Mouse (Mus musculus) brain, adult 2 months (tissue): Measurements from ENCODE around the gene Arid5b.

ENCODE experiments used
- DNase-seq: peaks from one replicate; pipeline ENCODE4 v3.0.0; 2011; ENCODE audit warnings: low read depth, low spot score

Arid5b gene

DNA sequence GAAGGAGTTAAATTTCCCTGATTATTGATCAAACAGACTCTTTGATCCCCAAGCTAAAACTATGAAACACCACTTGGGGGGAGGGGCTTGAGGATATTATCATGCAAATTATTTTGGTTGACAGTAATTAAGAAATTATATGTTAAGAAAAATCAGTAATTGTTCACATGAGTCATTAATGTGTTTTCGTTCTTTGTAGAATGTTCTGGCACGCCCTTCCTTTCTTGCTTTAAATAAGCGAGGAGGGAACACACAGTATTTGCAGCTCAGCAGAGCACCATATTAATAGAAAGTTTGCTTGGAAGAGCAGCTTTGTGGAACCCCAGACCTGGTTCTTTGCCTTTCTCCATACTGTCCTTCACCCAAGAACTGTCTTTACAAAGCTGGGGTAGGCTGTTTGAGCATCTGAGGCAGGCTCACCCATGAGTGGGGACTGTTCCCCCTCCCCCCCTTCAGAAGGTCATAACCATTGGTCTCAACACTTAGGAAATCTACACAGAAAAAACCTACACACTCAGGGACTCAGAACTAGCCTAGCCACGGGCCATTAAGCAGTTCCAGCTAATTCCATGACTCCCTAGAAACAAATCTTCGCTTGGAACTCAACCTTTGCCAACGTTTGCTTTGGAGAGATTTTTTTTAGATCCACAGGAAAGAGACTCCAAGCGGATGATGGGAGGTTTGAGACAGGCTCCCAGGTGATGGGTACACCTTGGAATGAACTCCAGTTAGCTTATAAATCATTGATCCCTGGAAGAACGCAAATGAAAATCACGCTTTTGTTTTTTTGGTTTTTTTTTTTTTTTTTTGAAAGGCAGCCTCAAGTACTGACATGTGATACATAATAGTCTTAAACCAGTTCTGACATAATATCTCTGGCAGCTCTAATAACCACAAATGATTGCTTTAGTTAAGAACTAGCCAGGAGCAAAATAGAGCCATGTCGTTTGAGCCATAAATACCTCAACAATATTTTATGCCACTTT lies 112.5 kb downstream of the Arid5b start:
- DNase-seq = peak; percentile 66

DNA sequence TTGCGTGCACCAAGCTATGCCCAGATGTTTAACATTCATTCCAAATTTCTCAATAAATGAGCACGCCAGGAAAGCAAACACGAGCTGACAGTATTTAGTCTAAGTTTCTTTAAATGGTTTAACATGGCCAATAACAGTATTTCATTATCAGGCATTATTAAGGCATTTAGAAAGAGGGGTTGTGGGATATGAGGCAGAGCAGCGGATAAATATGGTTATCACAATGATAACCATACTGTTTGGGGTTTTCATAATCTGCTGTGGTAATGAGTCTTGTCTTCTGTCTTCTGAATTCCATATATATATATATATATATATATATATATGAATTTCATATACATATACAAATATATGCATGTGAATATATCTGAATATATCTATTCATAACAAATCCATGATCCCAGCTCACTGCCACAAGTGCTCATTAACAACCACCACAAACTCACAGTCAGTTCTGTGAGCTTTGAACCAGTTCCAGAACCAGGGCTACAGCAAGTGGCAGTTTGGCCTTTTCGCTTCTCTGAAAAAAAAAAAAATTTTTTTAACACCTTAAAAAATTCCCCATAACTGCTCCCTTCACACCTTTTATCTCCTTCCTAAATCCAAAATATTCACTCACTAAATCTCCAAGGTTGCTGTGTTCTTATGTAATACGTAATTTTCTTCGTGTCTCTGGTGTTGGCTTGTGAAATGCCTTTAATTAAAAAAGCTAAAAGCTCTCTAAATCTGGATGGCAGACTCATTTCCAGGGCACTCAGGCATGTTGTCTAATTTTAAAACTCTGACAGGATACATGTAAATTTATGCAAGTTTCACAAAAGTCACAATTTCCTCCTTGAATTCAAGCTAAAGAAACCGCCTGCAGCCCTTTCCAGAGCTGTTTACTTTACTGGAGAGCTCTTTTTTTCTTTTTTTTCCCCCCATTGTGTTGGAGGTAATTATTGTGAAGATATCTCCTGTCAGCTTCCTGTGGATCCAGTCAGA lies 113.5 kb downstream of the Arid5b start:
- DNase-seq = peak; percentile 81

DNA sequence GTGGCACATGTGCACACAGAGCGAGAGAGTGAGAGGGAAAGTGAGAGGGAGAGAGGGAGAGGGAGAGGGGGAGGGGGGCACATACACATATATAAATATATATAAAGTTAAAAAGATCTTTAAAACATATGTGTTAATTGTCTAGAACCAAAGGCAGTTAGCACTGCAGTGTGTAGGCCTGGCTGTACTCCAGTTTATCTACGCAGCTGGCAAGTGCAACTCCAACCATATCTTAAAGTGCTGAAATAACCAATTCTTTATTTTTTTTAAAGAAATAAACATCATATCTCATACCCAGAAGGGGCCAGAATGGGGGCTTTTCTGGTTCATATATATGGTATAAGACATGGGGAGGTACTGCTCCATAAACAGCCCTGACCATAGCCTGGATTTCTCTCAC lies 114.4 kb downstream of the Arid5b start:
- DNase-seq = no peak

DNA sequence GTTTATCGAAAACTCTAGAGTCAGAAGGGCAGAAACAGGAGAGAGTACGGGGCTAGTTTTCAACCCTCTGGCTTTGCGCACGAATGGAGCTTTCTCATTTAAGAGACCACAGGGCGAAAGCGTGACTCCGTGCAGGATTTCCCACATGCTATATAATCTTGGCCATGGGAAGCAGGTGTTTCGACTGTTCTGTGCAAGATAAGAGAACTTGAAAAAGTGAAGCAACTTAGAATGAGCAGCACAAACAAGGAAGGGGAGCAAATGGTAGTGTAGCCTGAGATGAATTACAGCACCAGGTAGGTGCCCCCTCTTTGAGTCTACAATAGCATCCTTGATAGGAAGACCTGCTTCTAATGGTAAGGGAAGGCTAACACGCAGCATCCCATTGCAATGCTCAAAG lies 118.8 kb downstream of the Arid5b start:
- no peak for DNase-seq

DNA sequence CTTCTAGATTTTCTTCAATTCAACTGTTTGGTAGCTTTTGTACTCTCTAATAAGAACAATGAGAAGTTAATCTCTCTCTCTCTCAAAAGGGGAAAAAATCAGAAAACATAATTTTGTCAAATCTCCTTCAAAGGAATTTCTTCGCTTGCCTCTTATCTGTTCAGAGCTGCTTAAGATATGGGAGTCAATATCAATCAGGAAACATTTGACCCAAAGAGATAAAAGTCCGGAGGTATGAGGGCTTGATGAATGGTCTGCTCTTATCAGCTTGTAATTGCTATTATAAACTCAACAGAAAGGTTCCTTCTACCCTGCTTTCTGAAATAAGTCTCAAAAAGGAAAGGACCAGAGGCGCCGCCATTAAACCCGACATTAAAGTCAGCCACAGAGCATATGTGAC lies 120.0 kb downstream of the Arid5b start:
- DNase-seq = no peak

DNA sequence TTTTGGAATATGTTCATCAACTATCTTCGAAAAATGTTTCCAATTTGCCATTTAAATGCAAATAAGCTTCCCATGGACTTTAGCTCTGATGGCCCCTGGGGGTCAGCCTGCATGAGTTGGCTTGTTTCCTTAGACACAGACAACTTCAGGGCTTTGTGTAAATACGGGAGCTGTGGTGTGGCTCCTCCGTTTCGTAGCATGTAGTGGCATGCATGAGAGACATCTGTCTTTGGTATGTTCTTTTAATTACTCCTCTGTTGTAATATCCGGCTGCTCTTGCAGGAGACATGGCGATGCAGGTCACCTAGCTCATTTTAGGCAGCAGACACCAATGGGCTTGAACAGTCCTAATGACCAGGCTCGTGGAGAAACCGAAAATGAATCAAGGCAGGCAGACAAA lies 121.0 kb downstream of the Arid5b start:
- no peak for DNase-seq

DNA sequence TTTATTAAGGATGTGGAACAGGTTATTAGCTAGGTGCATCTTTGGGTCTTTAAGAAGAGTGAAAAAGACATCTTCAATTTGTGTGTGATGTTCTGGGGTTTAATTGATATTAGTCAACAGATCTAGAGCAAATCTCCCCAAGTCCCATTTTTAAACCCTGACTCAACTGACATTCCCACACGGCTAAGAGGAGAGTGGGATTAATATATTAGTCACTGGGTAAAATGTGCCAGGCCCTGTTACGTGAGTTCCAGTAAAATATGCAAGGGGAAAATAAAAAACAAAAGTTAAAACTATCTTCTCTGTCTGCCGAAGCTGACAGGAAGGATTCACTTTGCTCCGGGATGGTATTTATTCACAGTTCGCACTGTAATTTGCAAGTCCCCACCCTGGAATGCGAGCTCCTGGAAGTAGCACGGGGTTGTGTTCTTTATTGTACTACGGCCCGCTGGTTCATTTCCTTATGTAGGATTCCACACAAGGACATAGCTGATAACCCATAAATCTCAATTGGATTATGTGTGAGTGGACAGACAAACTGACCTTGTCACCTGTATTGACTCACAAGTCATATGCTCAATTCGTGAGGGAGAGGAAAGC lies 121.8 kb downstream of the Arid5b start:
- no peak for DNase-seq

DNA sequence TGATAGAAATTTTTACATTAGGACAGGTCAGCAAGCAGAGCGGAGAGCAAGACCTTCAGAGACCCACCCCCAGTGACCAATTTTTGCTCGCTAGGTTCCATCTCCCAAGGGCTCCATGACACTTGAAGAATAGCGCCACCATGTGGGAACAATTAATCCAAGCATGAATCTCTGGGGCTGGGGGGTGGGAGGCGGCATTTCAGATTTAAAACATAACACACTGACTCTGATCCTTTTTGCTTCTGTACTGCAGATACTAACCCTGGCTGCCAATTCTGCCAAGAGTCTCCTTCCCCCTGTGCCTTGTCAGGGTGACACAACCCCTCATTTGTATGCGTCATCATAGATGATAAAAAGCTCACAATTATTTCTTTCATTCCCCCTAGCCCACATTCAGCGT lies 122.4 kb downstream of the Arid5b start:
- DNase-seq = peak; percentile 38

DNA sequence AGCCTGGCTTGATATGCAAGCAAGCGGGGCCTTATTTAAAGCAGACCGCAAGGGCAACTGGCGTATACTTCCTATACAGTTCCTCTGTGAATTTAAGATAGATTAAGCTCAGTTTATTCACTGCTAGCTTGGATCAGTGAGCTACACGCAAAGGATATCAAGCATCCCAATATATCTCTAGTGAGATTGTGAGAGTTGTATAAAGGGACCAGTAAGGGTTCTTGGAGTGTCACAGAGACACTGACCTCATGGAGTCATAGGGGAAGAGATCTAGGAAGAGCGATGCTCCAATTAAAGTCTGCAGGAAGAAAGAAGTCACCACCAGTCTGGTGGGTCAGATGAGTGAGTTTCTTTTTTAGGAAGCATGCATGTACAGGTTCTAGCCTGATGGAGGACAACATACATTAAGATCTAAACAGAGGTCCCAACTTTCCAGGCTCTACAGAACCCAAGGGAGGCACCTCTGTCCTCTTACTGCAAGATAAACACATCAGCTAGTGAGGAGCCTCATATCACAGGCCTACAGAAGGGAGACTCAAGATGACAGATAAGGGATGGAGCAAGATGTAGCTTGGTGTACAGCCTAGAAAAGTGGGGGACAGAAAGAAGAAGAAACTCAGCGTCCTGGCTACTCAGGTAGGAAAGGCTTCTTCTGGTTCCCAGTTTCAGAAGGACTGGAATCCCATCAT lies 123.0 kb downstream of the Arid5b start:
- DNase-seq = no peak

DNA sequence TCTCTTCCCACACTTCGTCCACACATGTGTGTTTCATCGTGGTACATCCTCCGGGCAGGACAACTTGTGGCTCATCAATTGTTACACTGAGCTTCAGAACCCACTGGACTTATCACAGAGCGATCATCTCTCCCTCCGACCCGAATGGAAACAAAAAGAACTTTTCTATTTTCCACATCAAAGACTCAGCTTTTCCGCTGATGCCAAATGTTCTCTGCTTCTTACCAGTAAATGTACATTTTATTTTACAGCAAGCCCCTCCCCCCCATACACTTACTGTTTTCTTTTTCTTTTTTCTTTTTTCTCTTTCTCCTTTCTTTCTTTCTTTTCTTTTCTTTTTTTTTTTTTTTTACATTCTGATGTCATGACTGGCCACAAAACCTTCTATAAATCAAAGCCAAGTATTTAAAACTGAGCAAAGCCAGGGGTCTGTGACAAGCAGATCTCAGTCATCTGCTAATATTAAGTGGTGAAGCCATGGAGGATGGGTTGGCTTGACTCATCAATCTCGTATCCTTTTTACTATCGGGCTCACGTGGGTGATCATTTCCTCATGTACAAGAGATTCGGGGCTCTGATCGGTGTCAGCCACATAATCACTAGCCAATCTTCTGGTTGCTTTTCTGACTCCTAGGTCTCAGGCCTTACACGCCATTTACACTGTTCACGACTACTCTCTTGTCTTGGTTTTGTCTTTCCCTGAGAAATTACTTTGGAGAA lies 124.3 kb downstream of the Arid5b start:
- DNase-seq = no peak

DNA sequence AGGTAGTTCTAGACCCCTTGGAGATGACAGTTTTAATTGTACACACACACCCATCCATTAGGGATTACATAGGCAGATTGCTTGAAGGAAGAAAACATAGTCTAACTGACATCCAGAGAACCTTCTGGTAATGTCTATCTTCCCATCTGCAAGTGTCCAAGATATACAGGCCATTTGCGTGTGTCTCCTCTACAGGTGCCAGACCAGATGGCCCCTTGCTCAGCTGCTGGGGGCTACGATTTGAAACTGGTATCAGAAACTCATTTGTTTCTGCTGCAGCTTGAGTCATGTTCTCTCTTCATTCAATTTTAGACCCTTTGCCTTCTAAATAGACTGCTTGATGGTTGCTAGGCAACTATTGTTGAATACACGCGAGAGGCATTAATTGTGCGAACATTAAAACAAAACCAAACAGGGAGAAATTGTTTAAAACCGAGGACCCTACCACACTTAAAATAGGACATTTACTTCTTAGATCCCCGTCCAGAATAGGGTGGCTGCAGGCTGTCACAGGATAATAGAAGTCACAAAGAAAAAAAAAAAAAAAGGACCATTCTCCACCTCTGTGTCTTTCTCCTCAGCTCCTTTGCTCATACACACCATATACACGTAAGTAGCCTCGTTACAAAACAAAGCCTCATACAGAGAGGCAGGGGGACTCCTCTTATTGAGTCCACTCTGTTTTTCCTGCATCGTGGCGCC lies 125.0 kb downstream of the Arid5b start:
- no peak for DNase-seq

DNA sequence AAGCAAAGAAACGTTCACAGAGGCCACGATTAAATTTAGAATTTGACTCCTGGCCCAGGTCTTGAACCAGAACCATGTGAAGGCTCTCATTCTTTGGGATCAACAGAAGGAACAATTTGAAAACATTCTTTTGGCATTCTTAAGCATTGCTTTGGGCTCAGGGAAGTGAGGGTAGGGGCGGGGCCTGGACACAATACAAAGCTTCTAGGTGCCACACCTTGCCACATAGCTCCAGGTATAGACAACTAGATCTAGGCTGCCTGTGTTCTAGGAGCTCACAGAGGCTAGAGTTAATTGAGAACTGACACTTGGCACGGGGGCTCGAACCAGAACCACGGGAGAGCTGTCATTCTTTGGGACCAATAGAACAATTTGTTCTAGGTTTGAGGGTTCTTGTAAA lies 130.0 kb downstream of the Arid5b start:
- no peak for DNase-seq

DNA sequence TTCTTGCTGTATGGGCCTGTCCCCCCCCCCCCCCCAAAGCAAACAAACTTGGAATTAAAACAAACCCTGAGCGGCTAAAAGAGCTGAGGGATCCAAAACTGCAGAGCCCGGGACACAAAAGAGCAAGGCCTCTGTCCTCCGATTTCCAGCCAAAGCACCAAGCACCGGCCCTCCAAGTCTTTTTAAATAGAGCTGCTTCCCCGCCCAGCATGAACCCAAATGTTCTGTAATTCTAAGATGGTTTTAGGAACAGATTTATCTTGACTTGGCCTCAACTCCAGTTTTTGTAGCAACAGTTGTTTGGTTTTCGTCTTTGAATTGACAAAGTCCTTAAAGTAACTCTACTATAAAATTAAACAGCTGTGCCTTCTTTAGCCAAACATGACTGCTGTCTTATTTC lies 130.8 kb downstream of the Arid5b start:
- DNase-seq = no peak

DNA sequence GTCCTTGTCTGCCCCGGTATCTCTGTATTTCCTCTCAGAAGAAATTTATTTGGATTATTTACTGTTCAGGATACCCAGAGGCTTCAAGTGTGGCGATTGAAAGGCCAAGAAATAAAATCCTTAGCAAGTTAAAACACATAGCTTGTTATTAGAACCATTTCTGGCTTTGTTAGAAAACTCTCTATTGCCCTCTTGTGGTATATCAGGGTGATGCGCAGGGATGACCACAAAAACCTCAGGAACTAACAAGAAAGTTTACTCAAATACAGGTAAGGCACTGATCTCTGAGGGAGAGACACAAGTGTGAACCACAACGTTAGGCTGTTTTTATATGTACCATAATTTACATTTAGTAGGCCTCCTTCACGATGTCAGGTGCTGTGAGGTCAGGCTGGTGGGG lies 131.7 kb downstream of the Arid5b start:
- peak; percentile 85 for DNase-seq

DNA sequence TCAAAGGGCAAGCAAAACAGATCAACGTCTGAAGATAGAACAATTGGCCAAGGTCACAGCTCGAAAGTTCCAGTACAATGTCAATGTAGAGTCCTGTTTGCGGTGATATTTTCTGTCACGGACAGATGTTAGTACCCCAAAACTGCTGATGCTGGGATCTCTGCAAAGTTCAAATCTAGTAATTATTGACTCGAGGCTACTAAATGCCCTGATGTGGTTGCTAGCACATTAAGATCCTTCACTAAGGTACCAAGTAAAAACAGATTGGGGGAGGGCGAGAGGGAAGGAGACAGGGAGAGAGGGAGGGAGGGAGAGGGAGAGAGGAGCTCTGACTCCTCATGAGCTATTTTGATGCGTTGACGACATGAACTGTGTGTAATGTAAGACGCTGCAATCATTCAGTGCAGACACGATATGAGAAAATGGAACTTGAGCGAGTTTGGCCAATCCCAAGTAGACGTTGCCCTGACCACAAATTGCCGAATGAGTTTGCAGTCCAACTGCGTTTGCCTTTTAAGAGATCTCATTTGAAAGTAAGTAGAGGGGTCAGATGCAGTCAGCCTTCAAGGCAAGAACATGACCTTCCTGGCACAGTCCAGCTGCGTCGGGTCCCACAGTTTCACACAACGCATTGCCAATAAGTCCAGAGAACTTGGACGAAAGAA lies 133.1 kb downstream of the Arid5b start:
- no peak for DNase-seq

DNA sequence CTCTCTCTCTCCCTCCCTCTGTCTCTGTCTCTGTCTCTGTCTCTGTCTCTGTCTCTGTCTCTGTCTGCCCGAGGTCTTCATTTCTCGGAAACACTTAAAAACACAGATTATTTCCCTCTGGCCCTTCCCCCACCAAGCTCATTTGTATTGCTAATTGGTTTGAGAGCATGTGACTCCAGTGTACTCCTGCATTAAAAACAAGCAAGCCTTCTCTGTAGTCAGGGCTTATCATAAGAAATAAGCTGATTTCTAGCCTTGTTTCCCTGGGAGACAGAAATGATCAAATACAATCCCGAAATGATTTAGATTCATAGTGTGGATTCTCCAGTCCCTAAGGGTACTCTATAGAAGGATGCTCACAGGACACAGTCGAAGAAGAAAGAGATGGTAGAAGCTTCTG lies 136.0 kb downstream of the Arid5b start:
- DNase-seq = no peak

DNA sequence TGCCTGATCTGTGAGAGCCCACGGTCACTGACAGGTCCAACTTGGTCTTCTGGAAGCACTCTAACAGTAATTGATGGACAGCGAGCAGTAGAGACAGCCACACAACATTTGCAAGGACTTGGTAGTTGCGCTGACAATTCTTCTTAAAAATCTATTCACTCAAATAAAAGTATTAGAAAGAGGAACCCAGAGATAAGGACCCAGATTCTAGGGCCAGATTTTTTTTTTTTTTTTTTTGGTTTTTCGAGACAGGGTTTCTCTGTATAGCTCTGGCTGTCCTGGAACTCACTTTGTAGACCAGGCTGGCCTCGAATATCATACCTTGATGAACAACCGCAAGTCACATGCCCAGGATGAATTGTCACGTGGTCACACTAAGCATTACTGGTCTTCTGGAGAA lies 137.0 kb downstream of the Arid5b start:
- DNase-seq = no peak

DNA sequence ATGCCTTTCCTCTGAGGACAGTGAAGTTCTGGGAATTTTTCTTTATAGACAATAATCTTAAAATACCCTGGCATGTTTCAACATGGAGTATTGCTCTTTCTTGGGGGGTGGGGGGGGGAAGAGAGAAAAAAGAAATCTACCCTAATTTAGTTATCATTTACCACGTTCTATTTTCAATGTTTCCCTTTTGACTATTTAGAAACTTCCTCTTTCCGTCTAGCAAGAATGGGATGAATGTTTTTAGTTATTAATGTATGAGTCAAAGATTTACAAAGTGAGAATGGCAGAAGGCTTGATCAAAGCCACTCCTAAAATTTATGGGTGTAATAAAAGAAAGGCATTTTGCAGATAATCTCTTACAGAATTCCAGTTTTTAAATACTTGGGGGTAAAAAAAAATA lies 137.7 kb downstream of the Arid5b start:
- no peak for DNase-seq

DNA sequence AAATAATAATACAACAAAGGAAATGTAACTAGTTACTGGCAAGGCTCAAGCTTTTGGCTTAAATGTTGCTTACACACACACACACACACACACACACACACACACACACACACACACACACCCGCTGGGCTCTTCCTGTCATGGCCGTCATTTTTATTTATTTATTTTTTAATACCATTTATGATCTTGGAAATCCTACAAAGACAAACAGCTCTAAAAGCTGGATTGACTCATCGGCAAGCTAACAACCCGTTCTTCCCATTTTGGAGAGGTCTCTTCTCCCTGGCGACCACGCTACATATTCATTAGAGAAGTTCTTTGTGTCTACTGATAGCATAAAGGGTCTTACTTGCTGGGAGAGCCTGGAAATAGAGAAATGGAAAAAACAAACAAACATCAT lies 138.2 kb downstream of the Arid5b start:
- no peak for DNase-seq

DNA sequence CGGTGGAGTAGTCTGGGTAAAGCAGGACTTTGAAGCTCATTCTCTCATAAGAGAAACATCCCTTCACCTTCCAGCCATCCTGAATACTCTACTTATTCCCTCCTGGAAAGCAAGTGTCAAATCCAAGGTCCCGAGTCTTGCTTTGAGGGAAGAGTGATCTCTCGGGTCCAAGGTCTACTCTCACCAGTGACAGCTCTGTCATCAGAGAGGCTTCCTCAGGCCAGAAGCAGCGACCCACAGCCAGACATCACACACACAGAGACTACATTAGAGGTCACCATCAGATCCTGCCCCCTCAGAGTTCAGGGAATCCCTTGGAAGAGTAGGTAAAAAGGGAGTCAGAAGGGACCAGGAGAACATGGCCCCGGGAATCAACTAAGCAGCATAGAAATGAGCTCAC lies 140.4 kb downstream of the Arid5b start:
- DNase-seq = no peak
